Mouse (Mus musculus): ENCODE measurements around the gene Gstm4. TPM values are rescaled to one million over a fixed set of nuclear protein-coding genes. Genes with fewer than 3 reads are reported as not detected.

Gene Gstm4
- total RNA-seq, 2 experiments from 2014 or later: 9.1 to 10.7 TPM

GRCm38 (mm10) chr3:108070295-108071293, 25.9 kb upstream of the Gstm4 start:
- DNase-seq (ENCODE audit: low spot score in 2 of 2): peak; percentile 54 to 60
- intact Hi-C loops (cut with DNase I): loop anchor here (1.0 kb wide), 1 partner anchor 77 kb away; no protein-coding TSS in a partner anchor

GRCm38 (mm10) chr3:108069231-108069870, 24.7 kb upstream of the Gstm4 start:
- intact Hi-C loops (cut with DNase I): no loop called here
- DNase-seq (ENCODE audit: low spot score in 2 of 2): no peak

GRCm38 (mm10) chr3:108068826-108069225, 24.1 kb upstream of the Gstm4 start:
- intact Hi-C loops (cut with DNase I): no loop called here
- DNase-seq (ENCODE audit: low spot score in 2 of 2): no peak

GRCm38 (mm10) chr3:108067370-108067934, 22.8 kb upstream of the Gstm4 start:
- DNase-seq (ENCODE audit: low spot score in 2 of 2): no peak
- intact Hi-C loops (cut with DNase I): no loop called here

- DNase-seq (ENCODE audit: low spot score in 2 of 2): no peak
- intact Hi-C loops (cut with DNase I): no loop called here
These were observed 20.9 kb upstream of the Gstm4 start for GRCm38 (mm10) chr3:108065551-108065950.

- intact Hi-C loops (cut with DNase I): loop anchor here (5.0 kb wide), 3 partner anchors 117 to 367 kb away; partner anchors contain the start of gene Ahcyl1
- DNase-seq (ENCODE audit: low spot score in 2 of 2): no peak
These were observed 20.0 kb upstream of the Gstm4 start for GRCm38 (mm10) chr3:108064672-108065071.

GRCm38 (mm10) chr3:108062648-108063047, 18.0 kb upstream of the Gstm4 start:
- no peak for DNase-seq (ENCODE audit: low spot score in 2 of 2)
- intact Hi-C loops (cut with DNase I): loop anchor here (5.0 kb wide), 3 partner anchors 115 to 365 kb away; partner anchors contain the start of gene Ahcyl1

- DNase-seq (ENCODE audit: low spot score in 2 of 2): peak; percentile 49 to 70
- intact Hi-C loops (cut with DNase I): loop anchor here (1.0 to 5.0 kb wide), 4 partner anchors 114 to 364 kb away; partner anchors contain the start of gene Ahcyl1
These were observed 16.7 kb upstream of the Gstm4 start for GRCm38 (mm10) chr3:108061420-108061819.

GRCm38 (mm10) chr3:108050493-108050892, 5.8 kb upstream of the Gstm4 start:
- DNase-seq (ENCODE audit: low spot score in 2 of 2): no peak
- intact Hi-C loops (cut with DNase I): no loop called here

- DNase-seq (ENCODE audit: low spot score in 2 of 2): no peak
- intact Hi-C loops (cut with DNase I): no loop called here
These were observed 3.6 kb upstream of the Gstm4 start for GRCm38 (mm10) chr3:108048306-108048705.

- intact Hi-C loops (cut with DNase I): no loop called here
- no peak for DNase-seq (ENCODE audit: low spot score in 2 of 2)
These were observed 2.4 kb upstream of the Gstm4 start for GRCm38 (mm10) chr3:108046944-108047655.

- intact Hi-C loops (cut with DNase I): no loop called here
- no peak for DNase-seq (ENCODE audit: low spot score in 2 of 2)
These were observed 11.5 kb downstream of the Gstm4 start for GRCm38 (mm10) chr3:108033156-108033555.

GRCm38 (mm10) chr3:108032113-108032512, 12.6 kb downstream of the Gstm4 start:
- intact Hi-C loops (cut with DNase I): no loop called here
- DNase-seq (ENCODE audit: low spot score in 2 of 2): no peak

- intact Hi-C loops (cut with DNase I): no loop called here
- no peak for DNase-seq (ENCODE audit: low spot score in 2 of 2)
These were observed 15.9 kb downstream of the Gstm4 start for GRCm38 (mm10) chr3:108028641-108029365.

- DNase-seq (ENCODE audit: low spot score in 2 of 2): no peak
- intact Hi-C loops (cut with DNase I): no loop called here
These were observed 18.1 kb downstream of the Gstm4 start for GRCm38 (mm10) chr3:108026597-108026996.

GRCm38 (mm10) chr3:108026049-108026448, 18.6 kb downstream of the Gstm4 start:
- DNase-seq (ENCODE audit: low spot score in 2 of 2): peak in 1 of 2 experiments; percentile 27
- intact Hi-C loops (cut with DNase I): no loop called here

- intact Hi-C loops (cut with DNase I): no loop called here
- DNase-seq (ENCODE audit: low spot score in 2 of 2): no peak
These were observed 19.4 kb downstream of the Gstm4 start for GRCm38 (mm10) chr3:108025318-108025717.

- no peak for DNase-seq (ENCODE audit: low spot score in 2 of 2)
- intact Hi-C loops (cut with DNase I): no loop called here
These were observed 22.0 kb downstream of the Gstm4 start for GRCm38 (mm10) chr3:108022650-108023049.
